Mouse (Mus musculus): ENCODE results near the gene Syt1. TPM values are rescaled to one million over a fixed set of nuclear protein-coding genes. Genes with fewer than 3 reads are reported as not detected.

Gene Syt1
- total RNA-seq, 2 experiments from 2014 or later, result not detected

GRCm38 (mm10) chr10:108582397-108582730 lies 428.4 kb downstream of the Syt1 start:
- no peak for ATAC-seq (ENCODE audit: poor library complexity, severe bottlenecking)

- no peak for ATAC-seq (ENCODE audit: poor library complexity, severe bottlenecking)
Measured at GRCm38 (mm10) chr10:108581555-108582396, 429.0 kb downstream of the Syt1 start.

- no peak for ATAC-seq (ENCODE audit: poor library complexity, severe bottlenecking)
Measured at GRCm38 (mm10) chr10:108580786-108581420, 429.9 kb downstream of the Syt1 start.

- ATAC-seq (ENCODE audit: poor library complexity, severe bottlenecking), result no peak
Measured at GRCm38 (mm10) chr10:108579396-108579795, 431.4 kb downstream of the Syt1 start.

- ATAC-seq (ENCODE audit: poor library complexity, severe bottlenecking), result no peak
Measured at GRCm38 (mm10) chr10:108577611-108578010, 433.2 kb downstream of the Syt1 start.

GRCm38 (mm10) chr10:108572764-108573163 lies 438.0 kb downstream of the Syt1 start:
- no peak for ATAC-seq (ENCODE audit: poor library complexity, severe bottlenecking)

GRCm38 (mm10) chr10:108571104-108571503 lies 439.7 kb downstream of the Syt1 start:
- no peak for ATAC-seq (ENCODE audit: poor library complexity, severe bottlenecking)

GRCm38 (mm10) chr10:108569568-108570139 lies 441.1 kb downstream of the Syt1 start:
- no peak for ATAC-seq (ENCODE audit: poor library complexity, severe bottlenecking)

- ATAC-seq (ENCODE audit: poor library complexity, severe bottlenecking), result no peak
Measured at GRCm38 (mm10) chr10:108568925-108569324, 441.9 kb downstream of the Syt1 start.

- ATAC-seq (ENCODE audit: poor library complexity, severe bottlenecking), result no peak
Measured at GRCm38 (mm10) chr10:108568136-108568535, 442.6 kb downstream of the Syt1 start.

- no peak for ATAC-seq (ENCODE audit: poor library complexity, severe bottlenecking)
Measured at GRCm38 (mm10) chr10:108567456-108567855, 443.3 kb downstream of the Syt1 start.

- ATAC-seq (ENCODE audit: poor library complexity, severe bottlenecking), result no peak
Measured at GRCm38 (mm10) chr10:108559607-108559908, 451.2 kb downstream of the Syt1 start.

GRCm38 (mm10) chr10:108558812-108559606 lies 451.8 kb downstream of the Syt1 start:
- ATAC-seq (ENCODE audit: poor library complexity, severe bottlenecking), result no peak

GRCm38 (mm10) chr10:108552544-108552943 lies 458.2 kb downstream of the Syt1 start:
- ATAC-seq (ENCODE audit: poor library complexity, severe bottlenecking), result no peak

GRCm38 (mm10) chr10:108545715-108546114 lies 465.1 kb downstream of the Syt1 start:
- no peak for ATAC-seq (ENCODE audit: poor library complexity, severe bottlenecking)

GRCm38 (mm10) chr10:108541555-108541954 lies 469.2 kb downstream of the Syt1 start:
- ATAC-seq (ENCODE audit: poor library complexity, severe bottlenecking), result no peak

- ATAC-seq (ENCODE audit: poor library complexity, severe bottlenecking), result no peak
Measured at GRCm38 (mm10) chr10:108538546-108538945, 472.2 kb downstream of the Syt1 start.

GRCm38 (mm10) chr10:108537641-108538040 lies 473.1 kb downstream of the Syt1 start:
- ATAC-seq (ENCODE audit: poor library complexity, severe bottlenecking), result no peak

GRCm38 (mm10) chr10:108535922-108536321 lies 474.9 kb downstream of the Syt1 start:
- ATAC-seq (ENCODE audit: poor library complexity, severe bottlenecking), result no peak

- no peak for ATAC-seq (ENCODE audit: poor library complexity, severe bottlenecking)
Measured at GRCm38 (mm10) chr10:108534112-108534511, 476.7 kb downstream of the Syt1 start.

- ATAC-seq (ENCODE audit: poor library complexity, severe bottlenecking), result no peak
Measured at GRCm38 (mm10) chr10:108532916-108533315, 477.9 kb downstream of the Syt1 start.

All from megakaryocyte, adult 5-6 weeks (primary cell).